Mouse (Mus musculus): ENCODE measurements around the gene Ripor3. TPM values are rescaled to one million over a fixed set of nuclear protein-coding genes. Genes with fewer than 3 reads are reported as not detected.
A peak's percentile ranks its signal among the peaks of the same experiment; 100 is the strongest.

The Ripor3 gene
- polyA plus RNA-seq, 3 experiments from 2014 or later: 0.16 to 0.49 (median 0.33) TPM

DNA sequence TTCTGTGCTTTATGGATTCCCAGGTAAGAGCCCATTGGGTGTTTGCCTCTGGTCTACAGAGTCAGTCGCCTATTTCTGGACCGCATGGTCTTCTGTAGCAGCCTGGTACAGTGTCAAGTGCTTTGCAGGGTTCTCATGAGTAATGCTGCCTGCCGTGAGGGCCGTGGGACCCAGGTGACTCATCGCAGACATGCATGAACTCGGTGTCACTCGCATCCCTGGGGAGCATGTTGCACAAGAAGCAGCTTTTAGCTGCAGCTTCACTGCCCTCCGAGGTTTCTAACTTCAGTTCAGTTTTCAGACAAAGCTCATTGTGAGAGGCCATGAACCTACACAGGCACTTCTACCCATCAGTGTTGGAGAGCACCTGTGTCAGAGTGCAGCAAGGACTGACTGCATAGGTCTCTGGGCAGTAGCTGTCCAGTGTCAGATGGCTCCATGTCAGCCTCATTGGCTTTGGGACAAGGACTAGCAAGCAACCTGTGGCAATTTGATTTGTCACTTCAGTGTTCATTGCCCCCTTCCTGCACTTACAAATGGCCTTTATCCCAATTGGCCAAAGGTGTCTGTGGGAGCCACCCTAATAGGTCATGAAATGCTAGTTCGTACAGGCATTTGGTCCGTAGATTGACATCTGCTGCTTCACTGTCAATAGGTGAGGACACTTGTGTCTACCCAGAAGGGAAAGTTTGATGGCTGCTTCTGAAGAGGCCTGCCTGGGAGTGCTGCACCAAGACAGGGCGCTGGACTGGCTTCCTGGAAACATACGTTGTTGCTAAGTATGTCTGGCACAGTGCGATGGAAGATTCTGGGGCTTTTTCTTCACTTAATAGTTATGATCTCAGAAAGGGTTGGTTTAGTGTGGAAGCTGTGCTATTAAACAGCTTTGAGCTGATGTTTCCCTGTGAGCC, 58.9 kb downstream of the Ripor3 start:
- ATAC-seq: peak; percentile 42

GRCm38 (mm10) chr2:167950681-167951080, 59.7 kb downstream of the Ripor3 start:
- ATAC-seq: peak; percentile 27

GRCm38 (mm10) chr2:167949808-167950207, 60.6 kb downstream of the Ripor3 start:
- peak; percentile 44 for ATAC-seq

- ATAC-seq: peak; percentile 47
These were observed 61.2 kb downstream of the Ripor3 start for GRCm38 (mm10) chr2:167949250-167949649.

GRCm38 (mm10) chr2:167948557-167948956, 61.9 kb downstream of the Ripor3 start:
- ATAC-seq: no peak

DNA sequence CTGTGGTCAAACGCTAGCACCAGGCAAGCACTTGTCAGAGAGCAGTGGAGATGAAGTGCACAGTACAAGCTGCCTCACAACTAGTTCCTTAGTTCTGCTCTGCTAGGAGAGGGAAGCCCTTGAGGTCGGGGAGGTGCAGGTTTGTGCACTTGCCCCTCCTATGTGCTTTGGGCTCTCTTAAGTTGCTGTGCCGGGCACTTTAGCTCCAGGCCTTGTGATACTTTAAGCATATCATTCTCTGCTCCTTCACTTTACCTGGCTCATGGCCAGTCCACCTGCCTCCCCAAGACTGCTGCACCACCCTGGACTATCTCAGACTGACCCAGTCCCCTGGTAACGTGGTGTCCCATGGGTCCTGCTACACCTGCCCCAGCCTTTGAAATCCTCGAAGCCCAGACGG, 62.4 kb downstream of the Ripor3 start:
- no peak for ATAC-seq

- no peak for ATAC-seq
These were observed 63.2 kb downstream of the Ripor3 start for GRCm38 (mm10) chr2:167947251-167947650.

GRCm38 (mm10) chr2:167945451-167945850, 65.0 kb downstream of the Ripor3 start:
- no peak for ATAC-seq

DNA sequence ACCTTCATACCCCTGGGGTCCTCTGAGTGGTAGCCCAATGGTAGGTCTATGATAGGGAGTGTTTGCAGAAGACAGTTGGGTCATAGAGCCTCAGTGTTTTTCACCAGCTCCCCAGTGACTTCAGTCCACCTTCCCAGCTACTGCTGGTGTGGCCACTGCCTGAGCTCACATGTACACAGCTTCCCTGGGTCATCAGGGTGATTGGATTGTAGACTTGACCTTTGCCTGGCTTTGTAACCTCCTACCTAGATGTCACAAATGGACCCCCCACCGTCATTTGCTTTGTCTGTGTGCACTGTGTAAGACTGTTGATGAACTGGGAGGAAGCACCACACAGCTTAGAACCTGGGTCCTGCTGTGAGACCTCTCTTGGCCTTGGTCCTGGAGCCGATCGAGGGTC, 66.2 kb downstream of the Ripor3 start:
- no peak for ATAC-seq

DNA sequence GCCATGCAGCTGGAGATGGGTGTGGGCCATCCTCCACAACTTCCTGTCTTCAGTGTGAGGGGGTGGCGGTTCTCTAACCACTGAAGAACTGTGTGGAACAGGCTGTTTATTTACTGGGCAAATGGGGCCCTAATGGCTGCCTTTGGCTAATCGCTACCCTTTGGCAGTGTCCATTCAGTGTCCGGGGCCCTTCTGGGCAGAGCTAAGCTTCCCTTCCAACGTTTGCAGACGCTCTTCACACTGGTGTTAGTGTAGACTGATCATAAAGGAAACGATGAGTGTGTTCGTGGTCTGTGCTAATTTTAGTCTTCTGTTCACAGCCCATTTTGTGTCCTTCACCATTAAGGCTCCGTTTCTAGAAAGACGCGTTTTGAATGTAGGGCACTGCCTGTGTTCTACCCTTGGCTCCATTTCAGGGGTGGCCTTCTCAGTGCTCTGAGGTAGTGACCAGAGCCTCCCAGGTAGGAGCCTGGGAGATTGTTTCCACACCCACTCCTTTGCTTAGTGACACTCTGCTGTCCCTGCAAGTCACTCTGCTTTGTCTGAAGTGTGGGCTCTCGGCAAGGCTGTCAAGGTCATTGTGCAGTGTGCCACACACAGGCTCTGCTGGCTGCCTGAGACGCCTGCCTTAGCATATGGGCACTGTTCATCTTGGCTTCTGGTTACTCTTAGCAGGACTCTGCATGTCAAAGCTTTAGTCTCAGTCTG, 67.3 kb downstream of the Ripor3 start:
- peak; percentile 86 for ATAC-seq

DNA sequence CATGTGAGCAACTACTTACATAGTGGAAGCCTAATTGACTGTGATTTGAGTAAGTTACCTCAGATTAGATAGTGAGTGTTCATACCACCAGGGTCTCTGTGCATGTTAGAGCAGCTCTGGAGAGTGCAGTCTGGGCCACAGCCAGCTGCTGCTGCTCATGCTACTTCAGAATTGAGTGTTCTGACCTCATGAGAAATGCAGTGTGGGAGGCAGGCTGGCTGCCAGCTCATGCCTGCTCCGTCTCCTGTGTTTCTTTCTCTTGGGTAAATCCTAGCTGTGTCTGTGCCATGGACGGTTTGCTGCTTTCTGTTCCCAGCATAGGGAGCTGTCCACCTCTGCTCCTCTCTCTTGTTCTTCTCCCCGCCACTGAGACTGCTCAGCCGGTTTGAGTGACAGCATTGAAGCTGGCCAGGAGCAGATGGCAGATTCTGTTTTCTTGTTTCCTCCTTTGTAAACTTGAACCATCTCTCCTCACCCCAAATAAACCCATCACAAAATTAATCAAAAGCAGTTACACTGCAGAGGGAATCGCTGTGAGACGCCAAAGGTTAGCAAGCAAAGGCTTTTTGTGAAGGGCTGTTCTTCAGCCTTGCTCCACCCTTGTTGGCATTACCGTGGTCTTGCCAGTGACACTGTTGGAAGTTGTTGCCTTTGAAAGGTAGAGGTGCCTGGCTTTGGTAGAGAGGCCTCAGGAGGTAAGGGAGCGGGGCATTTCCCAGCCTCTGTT, 68.1 kb downstream of the Ripor3 start:
- ATAC-seq: peak; percentile 25

- ATAC-seq: no peak
These were observed 68.7 kb downstream of the Ripor3 start for GRCm38 (mm10) chr2:167941745-167942176.

- ATAC-seq: no peak
These were observed 69.1 kb downstream of the Ripor3 start for GRCm38 (mm10) chr2:167941320-167941719.

DNA sequence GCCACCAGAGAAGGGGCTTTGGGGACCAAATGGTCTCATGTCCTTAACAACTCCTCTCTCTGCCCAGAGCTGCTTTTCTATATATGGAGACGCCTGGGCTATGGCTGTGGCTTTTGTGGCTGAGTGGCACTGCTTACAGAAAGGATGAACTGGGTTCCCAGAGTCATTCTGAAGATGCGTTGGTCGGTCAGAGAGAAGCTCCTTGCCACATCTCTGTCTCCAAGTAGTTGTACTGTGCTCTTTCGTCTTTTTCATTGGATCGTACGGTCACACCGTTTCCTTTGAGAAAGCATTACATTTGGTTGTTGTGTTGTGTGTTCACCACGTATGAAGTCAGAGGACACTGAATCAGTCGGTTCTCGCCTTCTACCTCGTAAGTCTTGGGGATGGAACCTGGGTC, 69.8 kb downstream of the Ripor3 start:
- ATAC-seq: no peak

GRCm38 (mm10) chr2:167939632-167940399, 70.6 kb downstream of the Ripor3 start:
- ATAC-seq: no peak

DNA sequence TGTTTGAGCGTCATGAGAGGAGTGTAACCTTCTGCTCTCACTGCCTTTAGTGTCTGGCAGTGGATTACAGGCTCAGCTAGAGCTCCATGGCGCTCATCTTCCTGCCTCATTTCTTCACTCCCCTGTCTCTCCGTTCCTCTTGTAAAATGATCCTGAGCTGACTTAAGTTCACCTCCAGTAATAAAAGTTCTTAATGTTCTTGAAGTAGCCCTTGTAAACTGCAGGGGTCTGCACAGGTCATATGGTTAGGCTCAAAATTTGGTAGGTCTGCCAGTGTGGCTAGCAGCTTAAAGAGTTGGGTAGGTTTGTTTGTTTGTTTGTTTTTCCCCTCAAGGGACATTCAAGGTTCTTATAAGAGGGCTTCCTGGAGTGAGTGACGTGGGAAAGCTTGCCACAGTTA, 71.2 kb downstream of the Ripor3 start:
- no peak for ATAC-seq

- no peak for ATAC-seq
These were observed 71.6 kb downstream of the Ripor3 start for GRCm38 (mm10) chr2:167938786-167939185.

DNA sequence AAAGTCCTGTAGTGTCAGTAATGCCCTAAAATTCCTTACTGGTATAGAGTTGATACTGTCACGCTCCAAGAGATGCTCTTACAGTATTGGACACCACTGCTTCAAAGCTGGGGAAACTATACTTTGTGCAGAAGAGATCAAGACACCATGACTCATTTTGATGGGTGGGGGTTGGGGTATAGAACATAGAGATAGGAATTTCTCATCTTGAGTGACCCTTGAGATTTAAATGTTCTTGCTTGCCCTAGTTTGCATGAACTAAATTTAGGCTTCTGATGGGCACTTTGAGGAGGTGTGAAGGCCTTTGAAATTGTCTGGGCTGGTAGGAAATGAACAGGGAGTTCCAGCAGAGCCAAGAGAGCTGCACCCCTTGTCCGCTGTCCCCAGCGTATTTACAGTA, 74.5 kb downstream of the Ripor3 start:
- no peak for ATAC-seq

- no peak for ATAC-seq
These were observed 77.0 kb downstream of the Ripor3 start for GRCm38 (mm10) chr2:167933397-167933796.

GRCm38 (mm10) chr2:167932727-167933231, 77.6 kb downstream of the Ripor3 start:
- ATAC-seq: peak; percentile 18

DNA sequence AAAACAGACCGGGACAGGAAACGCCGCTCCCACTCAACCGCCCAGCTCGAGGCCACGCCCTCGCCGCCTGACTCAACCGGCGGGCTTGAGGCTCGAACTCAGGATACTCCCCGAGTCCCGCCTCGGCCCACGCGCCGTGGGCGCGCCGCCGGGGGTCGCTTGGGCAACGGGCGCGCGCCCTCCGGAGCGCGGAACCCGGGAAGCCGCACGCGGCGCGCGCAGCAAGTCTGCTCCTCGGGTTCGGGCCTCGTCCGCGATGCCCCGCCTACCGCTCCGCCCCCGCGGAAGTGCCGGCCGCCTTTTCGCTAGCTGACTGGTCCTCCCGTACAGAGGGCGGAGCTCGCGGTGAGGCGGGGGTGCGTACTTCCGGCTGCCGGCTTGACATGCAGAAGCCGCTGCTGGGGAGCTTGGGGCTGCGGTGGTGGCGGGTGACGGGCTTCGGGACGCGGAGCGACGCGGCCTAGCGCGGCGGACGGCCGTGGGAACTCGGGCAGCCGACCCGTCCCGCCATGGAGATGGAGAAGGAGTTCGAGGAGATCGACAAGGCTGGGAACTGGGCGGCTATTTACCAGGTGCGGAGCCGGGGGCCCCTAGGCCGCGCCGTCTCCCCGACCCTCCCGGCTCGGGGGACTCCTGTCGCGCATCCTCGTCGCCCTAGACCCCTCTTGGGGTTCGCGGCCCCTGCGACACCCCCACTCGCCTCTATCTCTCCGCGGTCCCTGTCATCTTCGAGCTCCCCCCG, 78.3 kb downstream of the Ripor3 start, which contains the start of gene Ptpn1:
Gene Ptpn1 (plus strand): TSS at position 73 of the 742 bp plus-strand sequence.
- ATAC-seq: peak; percentile 87

All from inflammation-experienced regulatory T-cells, adult 6 months (primary cell).